Mouse (Mus musculus) lung, postnatal 0 days (tissue): ENCODE measurements around the gene Magi1. TPM values are rescaled to one million over a fixed set of nuclear protein-coding genes. Genes with fewer than 3 reads are reported as not detected.
A peak's percentile ranks its signal among the peaks of the same experiment; 100 is the strongest.

Experiments
- ATAC-seq: fragments of 200-750 bp; cut with Nextera tagmentation; 2 replicates; pipeline ENCODE4 v1.8.0; 2017; ENCODE audit warnings: moderate library complexity
- DNase-seq: peaks from one replicate; pipeline ENCODE4 v3.0.0-alpha.2; 2016; ENCODE audit warnings: low spot score
- H3K27ac ChIP-seq: fragments of 300-500 bp; sonication (generic); 2 replicates; pipeline ENCODE4 v1.5.1; 2014; ENCODE audit warnings: antibody characterized with exemption, mild to moderate bottlenecking, low read length, mixed read lengths
- H3K27me3 ChIP-seq: fragments of 300-500 bp; sonication (generic); replicated peaks from 2 replicates; pipeline ENCODE4 v1.6.1; 2014; ENCODE audit warnings: low read length, mixed read lengths; ENCODE audit not compliant: insufficient read depth
- H3K36me3 ChIP-seq: fragments of 300-500 bp; sonication (generic); 2 replicates; pipeline ENCODE4 v1.6.1; 2014; ENCODE audit warnings: low read length, mixed read lengths; ENCODE audit not compliant: insufficient read depth
- H3K4me1 ChIP-seq: fragments of 300-500 bp; sonication (generic); 2 replicates; pipeline ENCODE4 v1.6.1; 2014; ENCODE audit warnings: antibody characterized with exemption, low read depth, low read length, mixed read lengths; ENCODE audit not compliant: insufficient read depth
- H3K4me2 ChIP-seq: fragments of 300-500 bp; sonication (generic); replicated peaks from 2 replicates; pipeline ENCODE4 v1.6.1; 2014; ENCODE audit warnings: low read depth, mild to moderate bottlenecking, low read length, moderate library complexity, mixed read lengths
- H3K4me3 ChIP-seq: fragments of 300-500 bp; sonication (generic); 2 replicates; pipeline ENCODE4 v1.5.1; 2014; ENCODE audit warnings: low read depth, low read length
- H3K9ac ChIP-seq: fragments of 300-500 bp; sonication (generic); replicated peaks from 2 replicates; pipeline ENCODE4 v1.6.1; 2014; ENCODE audit warnings: low read depth, mild to moderate bottlenecking
- H3K9me3 ChIP-seq: fragments of 300-500 bp; sonication (generic); 2 replicates; pipeline ENCODE4 v1.6.1; 2016; ENCODE audit warnings: low read length, mixed read lengths
- CTCF ChIP-seq: IDR thresholded peaks from 2 replicates; pipeline ENCODE4 v1.5.1; 2016; ENCODE audit warnings: antibody characterized with exemption, mild to moderate bottlenecking
- EP300 ChIP-seq: IDR thresholded peaks from 2 replicates; pipeline ENCODE4 v1.6.1; 2016; ENCODE audit warnings: antibody characterized with exemption, mild to moderate bottlenecking, control low read depth
- WGBS: fragments of 180-500 bp; shearing (Covaris S2); extraction: QIAGEN DNeasy Blood & Tissue Kit; methylation state at CpG from one replicate; pipeline ENCODE4 v1.1.7; 2014; 5-methylcytosine and 5-hydroxymethylcytosine counted together
- polyA plus RNA-seq: library from polyadenylated mRNA; unstranded; fragments of >200 nt; fragmentation: Nextera tagmentation; extraction: Ambion mirVana; gene quantifications from 2 replicates; pipeline ENCODE4 v1.2.1, GENCODE M21; 2015

Magi1 gene
- polyA plus RNA-seq, 1 experiment from 2014 or later, result 10.7 TPM

DNA sequence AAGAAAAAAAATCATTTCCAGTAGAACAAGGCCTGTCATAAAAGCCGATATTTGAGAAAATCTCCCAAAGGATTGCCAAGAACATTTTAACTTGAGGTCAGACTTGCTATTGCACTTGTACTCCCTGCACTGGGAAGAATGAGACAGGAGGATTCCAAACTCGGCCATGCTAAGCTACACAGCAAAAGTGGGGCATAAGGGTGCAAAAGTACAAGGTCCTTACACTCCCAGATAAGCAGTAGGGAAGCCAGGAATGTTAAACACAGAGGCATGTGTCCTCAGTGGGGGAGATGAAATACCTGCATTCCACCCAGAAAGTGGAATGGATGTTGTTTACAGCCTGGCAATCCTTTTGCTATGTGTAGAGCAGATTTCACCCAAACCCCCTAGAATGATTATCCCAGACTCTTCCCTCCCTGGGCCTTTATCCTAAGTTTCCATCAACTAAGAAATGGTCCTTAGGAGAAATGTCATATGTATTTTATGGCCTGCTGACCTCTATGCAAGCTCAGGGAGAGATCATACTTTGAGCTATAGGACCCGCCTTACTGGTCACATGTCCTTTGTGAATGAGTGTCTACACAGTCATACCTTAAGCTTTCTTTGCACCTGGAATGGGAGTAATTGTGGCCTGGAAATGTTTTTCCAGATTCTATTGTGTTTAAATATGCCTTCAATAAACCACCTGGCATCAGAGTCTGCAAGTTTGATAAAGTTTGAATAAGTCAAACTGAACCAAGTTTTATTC, 128.7 kb downstream of the Magi1 start:
- Histone ChIP-seq H3K27me3 (no peaks in the 10 kb centered on the region), H3K36me3 (no peaks in the 10 kb centered on the region), H3K9ac (no peak overlapping the region), H3K27ac (no peak overlapping the region), H3K4me1 (peaks cover 7% of the 10 kb centered on the region; the same call in 1 of the 2 replicates), H3K4me2 (no peak overlapping the region), H3K9me3 (no peaks in the 10 kb centered on the region), H3K4me3 (no peak overlapping the region)
- 0 out of 2 replicates have a peak, but pooled peaks have one; percentile 23 for TF ChIP-seq EP300
- TF ChIP-seq CTCF, result no peak
- no peak for DNase-seq
- ATAC-seq, result peak; percentile 20; the same call in 1 of the 2 replicates
- 51% methylated on average over 3 of the region's 3 CpGs for WGBS

- H3K4me2 ChIP-seq, result no peak overlapping the region
- H3K36me3 ChIP-seq, result no peaks in the 10 kb centered on the region
- H3K27me3 ChIP-seq, result no peaks in the 10 kb centered on the region
- WGBS, result 71% methylated on average over 9 of the region's 9 CpGs
- no peaks in the 10 kb centered on the region; the same call in 1 of the 2 replicates for H3K4me1 ChIP-seq
- ATAC-seq (no peak), DNase-seq (no peak)
- H3K4me3 ChIP-seq, result no peak overlapping the region
- H3K9ac ChIP-seq, result no peak overlapping the region
- no peak overlapping the region for H3K27ac ChIP-seq
- H3K9me3 ChIP-seq, result no peaks in the 10 kb centered on the region
- TF ChIP-seq EP300 (no peak), CTCF (no peak)
Observed at GRCm38 (mm10) chr6:94152881-94153280, 130.8 kb downstream of the Magi1 start.

DNA sequence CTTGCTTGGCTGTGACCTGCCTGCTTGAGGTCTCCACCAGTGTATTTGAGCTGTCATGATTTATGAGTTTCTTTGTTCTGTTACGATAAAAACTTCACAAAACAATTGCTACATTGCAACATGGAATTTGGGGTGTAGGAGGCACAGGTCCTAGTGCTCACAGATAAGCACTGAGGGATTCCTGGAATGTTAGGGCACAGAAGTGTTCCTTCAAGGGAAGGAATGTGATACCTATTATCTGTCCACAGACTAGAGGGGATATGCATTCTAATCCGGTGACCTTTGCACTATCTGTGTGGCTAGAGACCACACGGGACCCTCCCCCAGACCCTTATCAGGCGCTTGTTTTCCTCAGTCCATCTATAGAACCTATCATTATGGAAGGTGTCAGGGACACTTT, 132.8 kb downstream of the Magi1 start:
- no peak overlapping the region for H3K9ac ChIP-seq
- H3K27me3 ChIP-seq, result no peaks in the 10 kb centered on the region
- H3K4me2 ChIP-seq, result no peak overlapping the region
- no peaks in the 10 kb centered on the region for H3K9me3 ChIP-seq
- TF ChIP-seq CTCF (no peak), EP300 (0 out of 2 replicates have a peak, but pooled peaks have one; percentile 38)
- H3K27ac ChIP-seq, result no peak overlapping the region
- ATAC-seq (no peak), DNase-seq (no peak)
- peaks cover 8% of the 10 kb centered on the region; the same call in 1 of the 2 replicates for H3K4me1 ChIP-seq
- H3K36me3 ChIP-seq, result no peaks in the 10 kb centered on the region
- no peak overlapping the region for H3K4me3 ChIP-seq
- 34% methylated on average over 4 of the region's 4 CpGs for WGBS

GRCm38 (mm10) chr6:94149800-94150199, 133.9 kb downstream of the Magi1 start:
- Histone ChIP-seq H3K4me3 (no peak overlapping the region), H3K27ac (no peak overlapping the region), H3K9ac (no peak overlapping the region), H3K9me3 (no peaks in the 10 kb centered on the region), H3K36me3 (no peaks in the 10 kb centered on the region), H3K27me3 (no peaks in the 10 kb centered on the region), H3K4me2 (no peak overlapping the region), H3K4me1 (peaks cover 8% of the 10 kb centered on the region; the same call in 1 of the 2 replicates)
- WGBS, result 48% methylated on average over 2 of the region's 2 CpGs
- ATAC-seq (no peak), DNase-seq (no peak)
- TF ChIP-seq EP300 (no peak), CTCF (no peak)

DNA sequence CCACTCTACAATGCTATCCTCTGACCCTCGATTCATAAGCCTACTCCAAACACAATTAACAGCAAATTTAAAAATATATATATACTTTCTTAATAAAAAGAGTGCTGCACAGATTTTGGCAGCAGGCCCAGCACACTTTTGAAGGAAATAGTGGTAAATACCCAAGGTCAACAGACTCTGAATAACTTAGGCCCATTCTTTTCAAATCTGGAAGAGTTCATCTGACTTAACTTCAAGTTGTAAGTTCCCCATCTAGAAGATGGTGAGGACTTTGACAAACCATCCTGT, 137.6 kb downstream of the Magi1 start:
- H3K4me3 ChIP-seq, result no peak overlapping the region
- WGBS, result 7% methylated on average over 1 of the region's 1 CpGs
- H3K9ac ChIP-seq, result no peak overlapping the region
- H3K4me2 ChIP-seq, result no peak overlapping the region
- no peak overlapping the region for H3K27ac ChIP-seq
- TF ChIP-seq CTCF (no peak), EP300 (no peak)
- no peaks in the 10 kb centered on the region for H3K36me3 ChIP-seq
- peaks cover 8% of the 10 kb centered on the region; the same call in 1 of the 2 replicates for H3K4me1 ChIP-seq
- DNase-seq (peak; percentile 17), ATAC-seq (no peak)
- H3K27me3 ChIP-seq, result no peaks in the 10 kb centered on the region
- no peaks in the 10 kb centered on the region for H3K9me3 ChIP-seq

DNA sequence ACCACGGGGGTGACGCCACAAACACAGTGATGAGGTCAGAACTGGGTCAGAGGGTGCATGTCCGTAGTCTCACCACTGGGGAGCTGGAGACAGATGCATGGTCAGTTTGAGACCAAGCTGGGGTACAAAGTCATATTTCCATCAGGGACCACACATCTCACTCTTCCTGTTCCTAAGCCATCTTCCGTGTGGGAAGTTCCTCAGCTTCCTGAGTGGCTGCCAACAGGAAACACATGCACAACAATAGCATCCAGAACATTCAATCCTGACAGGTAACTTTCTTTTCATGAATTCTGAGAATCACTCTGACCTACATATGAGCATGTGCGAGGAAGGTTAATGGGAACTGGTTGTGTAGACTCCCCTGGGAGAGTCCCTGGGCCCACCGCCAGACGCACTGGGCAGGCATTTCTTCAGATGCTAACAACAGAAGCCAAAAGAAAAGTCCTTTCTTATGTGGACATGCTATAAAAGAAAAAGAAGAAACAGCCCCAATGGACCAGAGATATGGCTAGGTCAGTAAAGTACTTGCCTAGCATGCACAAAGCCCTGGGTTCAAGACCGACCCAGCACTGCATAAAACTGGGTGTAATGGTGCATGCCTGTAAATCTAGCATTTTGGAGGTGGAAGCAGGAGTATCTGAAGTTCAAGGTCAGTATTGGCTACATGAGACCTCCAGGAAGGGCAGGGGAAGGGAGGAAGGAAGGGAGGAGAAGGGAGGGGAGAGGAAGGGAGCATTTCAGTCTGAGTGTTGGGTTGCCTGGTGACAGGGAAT, 138.1 kb downstream of the Magi1 start:
- Histone ChIP-seq H3K27me3 (no peaks in the 10 kb centered on the region), H3K4me2 (no peak overlapping the region), H3K36me3 (no peaks in the 10 kb centered on the region), H3K4me1 (peaks cover 8% of the 10 kb centered on the region; the same call in 1 of the 2 replicates), H3K27ac (no peak overlapping the region), H3K9me3 (no peaks in the 10 kb centered on the region), H3K4me3 (no peak overlapping the region), H3K9ac (no peak overlapping the region)
- 0 out of 2 replicates have a peak, but pooled peaks have one; percentile 26 for TF ChIP-seq EP300
- no peak for TF ChIP-seq CTCF
- WGBS, result 69% methylated on average over 8 of the region's 8 CpGs
- ATAC-seq (peak; percentile 61), DNase-seq (peak; percentile 21)
